Mouse (Mus musculus) olfactory bulb, adult 2 months (tissue): ENCODE measurements around the gene Igsf9b.

Experiments
- CTCF ChIP-seq: fragments of 200-500 bp; IDR thresholded peaks from 2 replicates; pipeline ENCODE4 v1.5.1; 2012; ENCODE audit warnings: low read depth, mild to moderate bottlenecking, low read length, moderate library complexity; ENCODE audit not compliant: insufficient read depth
- POLR2A ChIP-seq: fragments of 200-500 bp; IDR thresholded peaks from 2 replicates; pipeline ENCODE4 v1.6.1; 2012; ENCODE audit warnings: mild to moderate bottlenecking, low read depth, low read length, moderate library complexity; ENCODE audit not compliant: insufficient read depth

DNA sequence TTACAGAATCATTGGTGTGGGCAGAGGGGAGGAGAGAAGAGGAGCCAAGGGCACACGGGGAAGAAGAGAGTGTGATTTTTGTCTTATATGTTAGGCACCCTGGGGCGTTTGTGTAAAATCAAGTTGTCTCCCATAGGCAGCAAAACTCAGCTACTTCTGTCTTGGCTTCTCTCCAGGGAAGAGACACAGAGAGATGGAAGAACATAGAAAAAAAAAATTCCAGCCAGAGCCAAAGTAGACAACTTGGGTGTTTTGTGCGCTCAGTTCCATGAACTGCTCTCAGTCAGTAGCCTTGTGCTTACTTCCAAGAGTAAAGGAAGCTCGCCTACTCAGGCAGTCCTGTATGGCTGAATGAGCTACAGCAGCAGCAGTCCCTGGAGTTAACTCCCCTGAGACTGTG, 31.4 kb downstream of the Igsf9b start:
- no peak for TF ChIP-seq CTCF
- TF ChIP-seq POLR2A: no peak
